Mouse (Mus musculus): ENCODE data around the gene Acad12.

DNA sequence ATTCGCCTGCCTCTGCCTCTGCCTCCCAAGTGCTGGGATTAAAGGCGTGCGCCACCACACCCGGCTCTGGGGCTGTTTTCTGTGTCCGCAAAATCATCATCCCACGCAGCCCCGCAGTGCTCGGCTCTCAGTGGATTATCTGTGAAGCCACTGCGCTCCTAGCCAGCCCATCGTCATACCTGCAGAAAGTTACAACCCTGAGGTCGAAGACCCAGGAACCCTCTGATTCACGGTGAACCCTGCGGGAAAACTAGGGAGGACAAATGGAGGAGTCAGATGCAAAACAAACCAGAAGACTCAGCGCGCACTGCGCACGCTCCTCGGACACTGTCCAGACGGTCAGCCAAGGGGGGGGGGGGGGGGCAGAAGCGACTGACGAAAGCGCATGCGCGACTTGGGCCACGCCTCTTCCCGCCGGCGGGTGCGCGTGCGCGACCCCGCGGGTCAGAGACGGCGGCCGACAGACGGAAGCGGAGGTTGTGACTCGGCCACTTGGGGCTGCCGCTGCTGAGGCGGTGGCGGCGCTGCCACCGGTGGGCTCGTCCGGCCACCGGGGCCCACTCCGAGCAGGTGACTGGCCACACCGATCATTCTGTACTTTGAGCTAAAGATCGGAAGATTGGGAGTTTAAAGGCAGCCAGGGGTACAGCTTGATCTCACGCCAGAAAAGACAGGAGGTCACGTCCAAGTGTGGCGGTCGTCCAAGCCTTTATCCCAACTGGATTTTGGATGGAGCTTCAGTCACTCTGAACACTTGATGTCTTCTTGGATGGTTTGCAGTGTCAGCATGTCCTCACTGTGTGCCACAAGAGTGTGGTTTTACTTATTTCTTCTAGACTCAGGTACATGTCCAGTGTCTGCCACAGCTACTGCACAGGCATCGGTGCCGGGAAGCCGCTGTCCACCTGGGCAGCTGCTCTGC is at the start of gene Acad12:
- TF ChIP-seq POLR2A (IDR thresholded peaks at IDR 0.05; ENCODE audit: low read depth, low read length) (peak; percentile 92), CTCF (conservative IDR thresholded peaks at IDR 0.05; ENCODE audit: insufficient read depth, insufficient read length, low read depth, low read length) (no peak)
